Mouse (Mus musculus) ES-Bruce4 (cell line): ENCODE results near the gene Wdr34. TPM values are rescaled to one million over a fixed set of nuclear protein-coding genes. Genes with fewer than 3 reads are reported as not detected.

Source experiments
- H3K27ac ChIP-seq: 2 replicates; pipeline ENCODE4 v1.5.1; 2012; ENCODE audit warnings: low read length, inconsistent platforms; ENCODE audit not compliant: insufficient read depth
- H3K27me3 ChIP-seq: 2 replicates; pipeline ENCODE4 v1.6.1; 2012; ENCODE audit warnings: mild to moderate bottlenecking, low read length, inconsistent platforms; ENCODE audit not compliant: control insufficient read depth, poor library complexity, insufficient read depth, severe bottlenecking
- H3K36me3 ChIP-seq: 2 replicates; pipeline ENCODE4 v1.6.1; 2012; ENCODE audit warnings: inconsistent platforms, mild to moderate bottlenecking, low read length, moderate library complexity; ENCODE audit not compliant: control insufficient read depth, poor library complexity, insufficient read depth, severe bottlenecking
- H3K4me1 ChIP-seq: one replicate; pipeline ENCODE4 v1.8.1; 2011; ENCODE audit warnings: low read length; ENCODE audit not compliant: control insufficient read depth, insufficient read depth
- H3K4me3 ChIP-seq: 2 replicates; pipeline ENCODE4 v1.5.1; 2011; ENCODE audit warnings: low read depth, mild to moderate bottlenecking, low read length
- H3K9ac ChIP-seq: 2 replicates; pipeline ENCODE4 v1.6.1; 2012; ENCODE audit warnings: low read depth, mild to moderate bottlenecking, inconsistent platforms; ENCODE audit not compliant: poor library complexity, severe bottlenecking
- H3K9me3 ChIP-seq: replicated peaks from 2 replicates; pipeline ENCODE4 v1.6.1; 2012; ENCODE audit warnings: mild to moderate bottlenecking, low read length, inconsistent platforms; ENCODE audit not compliant: control insufficient read depth, poor library complexity, insufficient read depth, severe bottlenecking
- CTCF ChIP-seq: IDR thresholded peaks from one replicate; pipeline ENCODE4 v1.8.1; 2011; ENCODE audit warnings: low read depth, low read length
- EP300 ChIP-seq: IDR thresholded peaks from 2 replicates; pipeline ENCODE4 v1.6.1; 2011; ENCODE audit warnings: low read depth, low read length; ENCODE audit not compliant: insufficient read depth
- POLR2A ChIP-seq: IDR thresholded peaks from one replicate; pipeline ENCODE4 v1.8.1; 2011; ENCODE audit warnings: low read length; ENCODE audit not compliant: insufficient read depth
- polyA plus RNA-seq: library from polyadenylated mRNA; stranded (reverse); fragments of >200 nt; gene quantifications from 2 replicates; pipeline ENCODE4 v1.2.4, GENCODE M21; 2011; ENCODE audit warnings: low read depth; ENCODE audit not compliant: missing spikeins, insufficient read depth, insufficient read length

The Wdr34 gene
- polyA plus RNA-seq, 1 experiment, result 20.6 TPM

DNA sequence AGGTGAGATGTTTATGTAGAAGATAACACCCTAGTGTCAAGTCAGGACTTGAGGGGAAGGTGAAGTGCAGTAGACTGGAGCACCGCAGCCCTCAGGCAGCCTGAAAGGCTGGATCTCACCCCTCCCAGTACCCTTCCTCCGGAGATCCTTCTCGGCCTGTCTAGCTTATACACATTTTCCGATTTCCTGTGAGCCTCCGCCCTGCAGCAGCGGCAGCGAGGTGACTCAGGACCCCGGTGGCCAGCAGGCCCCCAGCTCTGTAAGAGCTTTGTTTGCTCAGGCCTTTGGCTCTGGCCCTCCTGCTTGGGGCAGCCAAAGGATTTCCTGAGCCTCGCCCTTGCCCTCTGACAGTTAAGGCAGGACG is 29.6 kb upstream of the Wdr34 start:
- Histone ChIP-seq H3K4me3 (peak overlapping the region; percentile 82), H3K27ac (peak overlapping the region; percentile 42), H3K9ac (peak overlapping the region; percentile 89), H3K4me1 (peaks cover 6% of the 10 kb centered on the region), H3K9me3 (no peaks in the 10 kb centered on the region), H3K36me3 (no peaks in the 10 kb centered on the region; the same call in 1 of the 2 replicates), H3K27me3 (no peaks in the 10 kb centered on the region)
- TF ChIP-seq EP300 (no peak), CTCF (no peak), POLR2A (no peak)

DNA sequence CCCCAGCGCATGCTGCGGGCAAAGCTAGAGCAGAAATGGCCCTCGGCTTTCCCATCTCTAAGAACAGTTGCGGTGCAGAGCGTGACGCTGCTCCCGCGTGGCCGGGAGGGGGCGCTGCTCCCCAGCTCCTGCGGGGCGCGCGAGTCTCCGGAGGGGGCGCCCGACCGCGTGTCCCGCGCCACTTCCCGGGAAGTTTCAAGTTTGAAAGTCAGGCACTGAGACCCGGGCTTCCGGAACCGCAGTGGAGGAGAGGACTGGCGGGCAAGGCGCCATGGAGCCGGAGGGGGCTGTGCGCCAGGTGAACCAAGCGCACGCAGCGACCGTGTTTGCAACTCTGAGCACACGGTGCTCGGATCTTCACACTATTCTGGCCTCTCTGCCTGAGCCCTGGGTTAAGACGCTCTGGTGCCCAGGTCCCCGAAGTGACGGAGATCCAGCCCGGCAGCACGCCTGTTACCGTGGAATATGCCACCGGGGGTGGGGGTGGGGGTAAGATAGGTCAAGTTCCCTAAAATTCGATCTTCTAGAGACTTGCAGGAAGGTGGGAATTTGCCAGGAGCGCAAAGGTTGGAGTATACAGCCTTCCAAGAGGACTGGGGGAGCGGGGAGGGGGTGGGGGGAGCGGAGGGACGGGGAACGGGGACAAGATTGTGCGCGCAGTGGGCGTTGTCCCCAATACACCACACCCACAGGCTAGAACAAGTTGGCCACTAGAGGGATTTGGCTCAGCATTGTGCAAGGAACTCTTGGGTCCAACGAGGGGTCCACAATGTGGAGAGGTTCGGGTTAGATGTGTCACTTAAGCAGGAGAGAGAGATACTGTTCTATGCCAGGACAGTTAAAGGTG is 29.0 kb upstream of the Wdr34 start, which contains the start of gene Pkn3:
Gene Pkn3, plus strand, starts transcription at position 183 of the 847 bp plus-strand sequence.
- H3K27ac ChIP-seq, result peak within 1 kb of the TSS; percentile 83
- TF ChIP-seq CTCF, result peak; percentile 98
- TF ChIP-seq POLR2A, result no peak
- peaks cover 2% of the 10 kb centered on the region for H3K36me3 ChIP-seq
- peak within 1 kb of the TSS; percentile 89 for H3K9ac ChIP-seq
- H3K9me3 ChIP-seq, result no peaks in the 10 kb centered on the region
- peaks cover 6% of the 10 kb centered on the region for H3K4me1 ChIP-seq
- H3K4me3 ChIP-seq, result peak within 1 kb of the TSS; percentile 82
- H3K27me3 ChIP-seq, result no peaks in the 10 kb centered on the region

DNA sequence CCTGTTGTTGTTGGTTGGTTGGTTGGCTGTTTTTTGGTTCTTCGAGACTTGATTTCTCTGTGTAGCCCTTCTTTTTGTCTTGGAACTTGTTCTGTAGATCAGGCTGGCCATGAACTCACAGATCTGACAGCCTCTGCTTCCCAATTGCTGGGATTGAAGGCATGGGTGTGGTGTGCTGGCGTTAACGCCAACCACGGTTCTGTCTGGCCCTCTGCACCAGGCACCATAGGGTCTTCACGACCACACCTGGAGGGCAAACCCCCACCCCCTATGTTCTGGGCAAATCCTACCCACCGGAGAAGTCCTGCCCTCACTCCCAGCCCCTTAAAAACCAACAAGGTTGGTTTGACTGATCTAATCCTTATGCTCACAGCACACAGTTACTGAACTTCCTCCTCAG is 28.3 kb upstream of the Wdr34 start:
- no peak for TF ChIP-seq EP300
- no peak for TF ChIP-seq CTCF
- TF ChIP-seq POLR2A, result no peak
- H3K36me3 ChIP-seq, result peaks cover 7% of the 10 kb centered on the region
- H3K4me1 ChIP-seq, result peaks cover 6% of the 10 kb centered on the region
- H3K27me3 ChIP-seq, result no peaks in the 10 kb centered on the region
- H3K4me3 ChIP-seq, result no peak overlapping the region
- no peak overlapping the region for H3K9ac ChIP-seq
- H3K27ac ChIP-seq, result peak overlapping the region; percentile 82
- no peaks in the 10 kb centered on the region for H3K9me3 ChIP-seq

DNA sequence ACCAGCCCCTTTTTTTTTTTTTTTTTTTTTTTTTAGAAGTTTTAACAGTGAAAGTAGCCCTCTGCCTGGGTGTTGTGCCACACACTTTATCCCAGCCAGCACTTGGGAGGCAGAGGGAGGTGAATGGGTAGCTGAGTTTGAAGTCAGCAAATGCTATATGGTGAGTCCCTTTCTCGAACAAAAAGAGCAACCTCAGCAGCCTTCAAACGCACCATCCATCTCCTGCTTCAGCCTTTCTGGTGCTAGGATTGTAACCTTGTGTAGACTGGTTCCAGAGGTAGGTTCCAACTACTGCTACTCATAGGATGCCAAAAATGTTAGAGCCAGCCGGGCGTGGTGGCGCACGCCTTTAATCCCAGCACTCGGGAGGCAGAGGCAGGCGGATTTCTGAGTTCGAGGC is 27.8 kb upstream of the Wdr34 start:
- Histone ChIP-seq H3K4me1 (peaks cover 6% of the 10 kb centered on the region), H3K36me3 (peaks cover 10% of the 10 kb centered on the region), H3K27ac (peak overlapping the region; percentile 3; the same call in 1 of the 2 replicates), H3K27me3 (no peaks in the 10 kb centered on the region), H3K9me3 (no peaks in the 10 kb centered on the region), H3K9ac (no peak overlapping the region), H3K4me3 (no peak overlapping the region)
- TF ChIP-seq CTCF (no peak), POLR2A (no peak), EP300 (no peak)

DNA sequence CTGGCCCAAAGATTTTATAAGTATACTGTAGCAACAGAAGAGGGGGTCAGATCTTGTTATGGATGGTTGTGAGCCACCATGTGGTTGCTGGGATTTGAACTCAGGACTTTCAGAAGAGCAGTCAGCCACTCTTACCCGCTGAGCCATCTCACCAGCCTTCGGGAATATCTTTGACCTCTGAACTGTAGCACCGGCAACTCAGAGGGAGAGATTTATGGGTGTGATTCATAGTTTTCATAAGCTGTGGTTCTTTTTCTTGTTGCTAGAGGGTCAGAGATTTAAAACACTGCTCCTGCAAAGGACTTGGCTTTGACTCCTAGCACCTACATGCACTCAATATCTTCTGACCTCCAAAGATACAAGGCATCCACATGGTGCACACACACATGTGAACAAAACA is 26.9 kb upstream of the Wdr34 start:
- no peak overlapping the region for H3K9ac ChIP-seq
- TF ChIP-seq POLR2A (no peak), EP300 (no peak)
- no peak overlapping the region for H3K4me3 ChIP-seq
- H3K4me1 ChIP-seq, result peaks cover 6% of the 10 kb centered on the region
- peaks cover 12% of the 10 kb centered on the region for H3K36me3 ChIP-seq
- no peak overlapping the region for H3K27ac ChIP-seq
- H3K9me3 ChIP-seq, result no peaks in the 10 kb centered on the region
- H3K27me3 ChIP-seq, result no peaks in the 10 kb centered on the region

DNA sequence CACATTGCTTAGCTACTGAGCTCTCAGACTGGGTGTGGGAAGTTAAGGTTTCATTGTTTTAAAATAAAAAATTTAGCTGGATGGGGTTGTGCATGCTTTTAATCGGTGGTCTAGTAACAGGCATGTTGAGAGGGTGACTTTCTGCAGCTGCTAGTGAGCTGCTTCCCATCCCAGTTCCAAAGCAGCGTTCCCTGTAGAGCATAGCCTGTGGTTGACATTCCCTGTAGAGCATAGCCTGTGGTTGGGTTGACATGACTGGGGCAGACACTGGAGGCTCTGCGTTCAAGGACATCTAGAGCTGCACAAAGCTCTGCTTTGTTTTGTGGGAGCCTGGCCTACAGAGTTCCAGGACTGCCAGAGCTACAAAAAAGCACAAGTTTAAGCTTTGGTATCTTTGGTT is 24.6 kb upstream of the Wdr34 start:
- Histone ChIP-seq H3K9me3 (no peaks in the 10 kb centered on the region), H3K4me1 (no peaks in the 10 kb centered on the region), H3K9ac (no peak overlapping the region), H3K27ac (peak overlapping the region; percentile 37), H3K36me3 (peaks cover 35% of the 10 kb centered on the region), H3K4me3 (no peak overlapping the region), H3K27me3 (no peaks in the 10 kb centered on the region)
- TF ChIP-seq CTCF (no peak), EP300 (no peak), POLR2A (no peak)
